In genomic region chr14:101605843-101606242, GRCm38 (mm10) we compare ENCODE assay signal across 17 mouse cellular contexts. TPM values are rescaled to one million over a fixed set of nuclear protein-coding genes. Genes with fewer than 3 reads are reported as not detected.
DNase-seq lines count a peak whose midpoint lies in the region; ATAC-seq and TF ChIP-seq lines count a peak whose summit lies in the region.
"Had no signal": no experiment of that assay in that cellular context is flagged by ENCODE, and none has a peak within 500 bp of the region (broad histone marks: within the 10 kb centered on the region; RNA-seq: fewer than 3 reads in every experiment).

No protein-coding gene starts in this region.

- no peaks in the 10 kb centered on the region for H3K36me3 ChIP-seq in heart, postnatal 0 days (replicated peaks; ENCODE audit: control insufficient read depth, insufficient read depth, low read length)
- H3K36me3 ChIP-seq in lung, postnatal 0 days (ENCODE audit: insufficient read depth, low read length) = no peaks in the 10 kb centered on the region
- H3K36me3 ChIP-seq: embryonic facial prominence, embryonic 13.5 days; forebrain, embryonic 12.5 days; heart, embryonic 10.5 days; limb, embryonic 12.5 days; lung, embryonic 15.5 days; midbrain, embryonic 12.5 days had no signal

- no peak for TF ChIP-seq EP300 in heart, postnatal 0 days (IDR thresholded peaks at IDR 0.05; ENCODE audit: low read depth)
- no peak for TF ChIP-seq EP300 in lung, postnatal 0 days (IDR thresholded peaks at IDR 0.05)

- no peak for ATAC-seq in heart, postnatal 0 days (ENCODE audit: insufficient read depth, low read depth)
- no peak for ATAC-seq in lung, postnatal 0 days
- ATAC-seq in monocyte, adult 5-6 weeks (replicated peaks; ENCODE audit: insufficient number of reproducible peaks, low FRiP score, low TSS enrichment, poor library complexity, severe bottlenecking) = no peak

- 57% methylated on average over 2 of the region's 2 CpGs for WGBS in heart, postnatal 0 days
- 49% methylated on average over 2 of the region's 2 CpGs for WGBS in lung, postnatal 0 days

- H3K4me1 ChIP-seq in heart, postnatal 0 days (ENCODE audit: control insufficient read depth, insufficient read depth) = peaks cover 4% of the 10 kb centered on the region
- no peaks in the 10 kb centered on the region for H3K4me1 ChIP-seq in lung, postnatal 0 days (ENCODE audit: insufficient read depth, low read depth, low read length)
- H3K4me1 ChIP-seq: embryonic facial prominence, embryonic 13.5 days had no signal

- H3K4me2 ChIP-seq in heart, postnatal 0 days (ENCODE audit: low read depth, low read length) = no peak overlapping the region
- H3K4me2 ChIP-seq in lung, postnatal 0 days (replicated peaks; ENCODE audit: low read depth, low read length) = no peak overlapping the region
- H3K4me2 ChIP-seq: embryonic facial prominence, embryonic 13.5 days; forebrain, embryonic 12.5 days; limb, embryonic 12.5 days; lung, embryonic 15.5 days; midbrain, embryonic 12.5 days had no signal

- no peak overlapping the region for H3K4me3 ChIP-seq in heart, postnatal 0 days (ENCODE audit: low read depth, low read length)
- no peak overlapping the region for H3K4me3 ChIP-seq in lung, postnatal 0 days (ENCODE audit: low read depth, low read length)
- H3K4me3 ChIP-seq: embryonic facial prominence, embryonic 13.5 days; forebrain, embryonic 12.5 days; limb, embryonic 12.5 days; lung, embryonic 15.5 days; midbrain, embryonic 12.5 days had no signal

- no peaks in the 10 kb centered on the region for H3K9me3 ChIP-seq in heart, postnatal 0 days (replicated peaks; ENCODE audit: control insufficient read depth, low read length)
- no peaks in the 10 kb centered on the region for H3K9me3 ChIP-seq in lung, postnatal 0 days (ENCODE audit: low read length)
- H3K9me3 ChIP-seq: embryonic facial prominence, embryonic 13.5 days; forebrain, embryonic 12.5 days; heart, embryonic 10.5 days; limb, embryonic 12.5 days; lung, embryonic 15.5 days; midbrain, embryonic 12.5 days had no signal

- intact Hi-C loops in heart, postnatal 10 days (cut with DNase I) = no loop called here

- peak; percentile 24 for TF ChIP-seq CTCF in heart, postnatal 0 days (IDR thresholded peaks at IDR 0.05; ENCODE audit: low read depth)
- TF ChIP-seq CTCF in lung, postnatal 0 days (IDR thresholded peaks at IDR 0.05) = peak; percentile 49

- no peak for DNase-seq in heart, postnatal 0 days (ENCODE audit: low spot score)
- no peak for DNase-seq in heart, postnatal 10 days
- peak; percentile 23 for DNase-seq in lung, postnatal 0 days (ENCODE audit: low spot score)
- no peak for DNase-seq in lung, postnatal 14 days
- peak; percentile 19 for DNase-seq in NIH3T3 (ENCODE audit: low read depth)
- peak; percentile 23 for DNase-seq in retina, embryonic 14.5 days (ENCODE audit: low spot score)
- no peak for DNase-seq in right cerebral cortex, postnatal 25 days
- DNase-seq: cerebellum, postnatal 25 days; kidney, postnatal 14 days; layer of hippocampus, postnatal 36 days had no signal

- no peaks in the 10 kb centered on the region for H3K27me3 ChIP-seq in heart, postnatal 0 days (ENCODE audit: control insufficient read depth, insufficient read depth, low read length)
- H3K27me3 ChIP-seq in lung, postnatal 0 days (replicated peaks; ENCODE audit: insufficient read depth, low read length) = no peaks in the 10 kb centered on the region
- H3K27me3 ChIP-seq: lung, embryonic 15.5 days had no signal

- no peak overlapping the region for H3K27ac ChIP-seq in heart, postnatal 0 days (ENCODE audit: low read depth)
- no peak overlapping the region for H3K27ac ChIP-seq in lung, postnatal 0 days (ENCODE audit: low read length)
- H3K27ac ChIP-seq: embryonic facial prominence, embryonic 13.5 days; forebrain, embryonic 12.5 days; heart, embryonic 10.5 days; limb, embryonic 12.5 days; lung, embryonic 15.5 days; midbrain, embryonic 12.5 days had no signal

- H3K9ac ChIP-seq in heart, postnatal 0 days (replicated peaks; ENCODE audit: low read depth, low read length) = no peak overlapping the region
- no peak overlapping the region for H3K9ac ChIP-seq in lung, postnatal 0 days (replicated peaks; ENCODE audit: low read depth)
- H3K9ac ChIP-seq: embryonic facial prominence, embryonic 13.5 days; forebrain, embryonic 12.5 days; limb, embryonic 12.5 days; lung, embryonic 15.5 days; midbrain, embryonic 12.5 days had no signal

RNA-seq across cellular contexts. Expression of gene Tbc1d4, which starts 3.1 kb away (rescaled TPM):
- total RNA-seq in heart, postnatal 0 days (2014; rRNA removed; ENCODE audit: low replicate concordance) = 43.7 and 53.6 TPM in 2 replicates
- polyA plus RNA-seq in heart, postnatal 0 days (2015; fragmentation: Nextera tagmentation; extraction: Ambion mirVana) = 16.8 and 18.4 TPM in 2 replicates
- total RNA-seq in heart, postnatal 10 days (2021) = 10 to 100 TPM; 34.7 to 39.6 TPM
- polyA plus RNA-seq in lung, postnatal 0 days (2015; fragmentation: Nextera tagmentation; extraction: Ambion mirVana) = 8.5 and 11.6 TPM in 2 replicates
- 4.2 to 12.2 TPM (median 11.4 TPM) in 3 replicates for total RNA-seq in monocyte, adult 5-6 weeks (2017)

RNA-seq across cellular contexts. Expression of gene Commd6, which starts 34.6 kb away (rescaled TPM):
- 20.7 and 29.1 TPM in 2 replicates for total RNA-seq in heart, postnatal 0 days (2014; rRNA removed; ENCODE audit: low replicate concordance)
- polyA plus RNA-seq in heart, postnatal 0 days (2015; fragmentation: Nextera tagmentation; extraction: Ambion mirVana) = 74.8 and 77.2 TPM in 2 replicates
- 10 to 100 TPM; 32.4 to 35.6 TPM for total RNA-seq in heart, postnatal 10 days (2021)
- polyA plus RNA-seq in lung, postnatal 0 days (2015; fragmentation: Nextera tagmentation; extraction: Ambion mirVana) = 86.3 and 88.5 TPM in 2 replicates
- 32.2 to 50.3 TPM (median 48.2 TPM) in 3 replicates for total RNA-seq in monocyte, adult 5-6 weeks (2017)

RNA-seq across cellular contexts. Expression of gene Uchl3, which starts 47.9 kb away (rescaled TPM):
- 15.9 and 22.5 TPM in 2 replicates for total RNA-seq in heart, postnatal 0 days (2014; rRNA removed; ENCODE audit: low replicate concordance)
- polyA plus RNA-seq in heart, postnatal 0 days (2015; fragmentation: Nextera tagmentation; extraction: Ambion mirVana) = 75.6 and 76.2 TPM in 2 replicates
- total RNA-seq in heart, postnatal 10 days (2021) = 10 to 100 TPM; 29.9 to 32.9 TPM
- 43.0 and 48.6 TPM in 2 replicates for polyA plus RNA-seq in lung, postnatal 0 days (2015; fragmentation: Nextera tagmentation; extraction: Ambion mirVana)
- total RNA-seq in monocyte, adult 5-6 weeks (2017) = 31.0 to 34.9 TPM (median 33.1 TPM) in 3 replicates

Comparison
In these comparisons a context has a peak if more than half of its experiments do, and no peak if none do; other contexts are left out.
1. DNase-seq: peak in lung, postnatal 0 days (single experiment), NIH3T3 (single experiment) and retina, embryonic 14.5 days (single experiment); none in heart, postnatal 0 days (single experiment), heart, postnatal 10 days (0 of 2), lung, postnatal 14 days (single experiment) and right cerebral cortex, postnatal 25 days (single experiment).